Mouse (Mus musculus) lung, postnatal 0 days (tissue): ENCODE measurements around the gene Pla2g7. TPM values are rescaled to one million over a fixed set of nuclear protein-coding genes. Genes with fewer than 3 reads are reported as not detected.

Experiments used
- ATAC-seq: fragments of 200-750 bp; cut with Nextera tagmentation; 2 replicates; pipeline ENCODE4 v1.8.0; 2017; ENCODE audit warnings: moderate library complexity
- DNase-seq: peaks from one replicate; pipeline ENCODE4 v3.0.0-alpha.2; 2016; ENCODE audit warnings: low spot score
- H3K27ac ChIP-seq: fragments of 300-500 bp; sonication (generic); 2 replicates; pipeline ENCODE4 v1.5.1; 2014; ENCODE audit warnings: antibody characterized with exemption, mild to moderate bottlenecking, low read length, mixed read lengths
- H3K27me3 ChIP-seq: fragments of 300-500 bp; sonication (generic); replicated peaks from 2 replicates; pipeline ENCODE4 v1.6.1; 2014; ENCODE audit warnings: low read length, mixed read lengths; ENCODE audit not compliant: insufficient read depth
- H3K36me3 ChIP-seq: fragments of 300-500 bp; sonication (generic); 2 replicates; pipeline ENCODE4 v1.6.1; 2014; ENCODE audit warnings: low read length, mixed read lengths; ENCODE audit not compliant: insufficient read depth
- H3K4me1 ChIP-seq: fragments of 300-500 bp; sonication (generic); 2 replicates; pipeline ENCODE4 v1.6.1; 2014; ENCODE audit warnings: antibody characterized with exemption, low read depth, low read length, mixed read lengths; ENCODE audit not compliant: insufficient read depth
- H3K4me2 ChIP-seq: fragments of 300-500 bp; sonication (generic); replicated peaks from 2 replicates; pipeline ENCODE4 v1.6.1; 2014; ENCODE audit warnings: low read depth, mild to moderate bottlenecking, low read length, moderate library complexity, mixed read lengths
- H3K4me3 ChIP-seq: fragments of 300-500 bp; sonication (generic); 2 replicates; pipeline ENCODE4 v1.5.1; 2014; ENCODE audit warnings: low read depth, low read length
- H3K9ac ChIP-seq: fragments of 300-500 bp; sonication (generic); replicated peaks from 2 replicates; pipeline ENCODE4 v1.6.1; 2014; ENCODE audit warnings: low read depth, mild to moderate bottlenecking
- H3K9me3 ChIP-seq: fragments of 300-500 bp; sonication (generic); 2 replicates; pipeline ENCODE4 v1.6.1; 2016; ENCODE audit warnings: low read length, mixed read lengths
- CTCF ChIP-seq: IDR thresholded peaks from 2 replicates; pipeline ENCODE4 v1.5.1; 2016; ENCODE audit warnings: antibody characterized with exemption, mild to moderate bottlenecking
- EP300 ChIP-seq: IDR thresholded peaks from 2 replicates; pipeline ENCODE4 v1.6.1; 2016; ENCODE audit warnings: antibody characterized with exemption, mild to moderate bottlenecking, control low read depth
- WGBS: fragments of 180-500 bp; shearing (Covaris S2); extraction: QIAGEN DNeasy Blood & Tissue Kit; methylation state at CpG from one replicate; pipeline ENCODE4 v1.1.7; 2014; 5-methylcytosine and 5-hydroxymethylcytosine counted together
- polyA plus RNA-seq: library from polyadenylated mRNA; unstranded; fragments of >200 nt; fragmentation: Nextera tagmentation; extraction: Ambion mirVana; gene quantifications from 2 replicates; pipeline ENCODE4 v1.2.1, GENCODE M21; 2015

Pla2g7 gene
- polyA plus RNA-seq, 1 experiment from 2014 or later, result 15.8 TPM

GRCm38 (mm10) chr17:43590531-43590930 lies 22.6 kb downstream of the Pla2g7 start:
- Histone ChIP-seq H3K9ac (no peak overlapping the region), H3K4me1 (no peaks in the 10 kb centered on the region), H3K27ac (no peak overlapping the region), H3K27me3 (no peaks in the 10 kb centered on the region), H3K9me3 (no peaks in the 10 kb centered on the region), H3K36me3 (no peaks in the 10 kb centered on the region), H3K4me2 (no peak overlapping the region), H3K4me3 (no peak overlapping the region)
- WGBS, result 82% methylated on average over 5 of the region's 5 CpGs
- TF ChIP-seq EP300 (no peak), CTCF (no peak)
- no peak for ATAC-seq
- DNase-seq, result no peak

- Histone ChIP-seq H3K4me1 (no peaks in the 10 kb centered on the region), H3K9me3 (no peaks in the 10 kb centered on the region), H3K36me3 (no peaks in the 10 kb centered on the region), H3K4me2 (no peak overlapping the region), H3K27ac (no peak overlapping the region), H3K9ac (no peak overlapping the region), H3K27me3 (no peaks in the 10 kb centered on the region), H3K4me3 (no peak overlapping the region)
- ATAC-seq, result no peak
- WGBS, result 80% methylated on average over 21 of the region's 21 CpGs
- TF ChIP-seq EP300 (no peak), CTCF (no peak)
- no peak for DNase-seq
Measured at GRCm38 (mm10) chr17:43592296-43593291, 24.7 kb downstream of the Pla2g7 start.

- DNase-seq (no peak), ATAC-seq (no peak)
- no peak overlapping the region for H3K9ac ChIP-seq
- H3K9me3 ChIP-seq, result no peaks in the 10 kb centered on the region
- no peaks in the 10 kb centered on the region for H3K4me1 ChIP-seq
- no peaks in the 10 kb centered on the region for H3K36me3 ChIP-seq
- no peak overlapping the region for H3K4me3 ChIP-seq
- 100% methylated on average over 2 of the region's 2 CpGs for WGBS
- H3K27me3 ChIP-seq, result no peaks in the 10 kb centered on the region
- H3K4me2 ChIP-seq, result no peak overlapping the region
- no peak overlapping the region for H3K27ac ChIP-seq
- TF ChIP-seq EP300, result no peak
- no peak; the same call in 1 of the 2 replicates for TF ChIP-seq CTCF
Measured at GRCm38 (mm10) chr17:43597742-43598141, 29.8 kb downstream of the Pla2g7 start.

- 52% methylated on average over 4 of the region's 4 CpGs for WGBS
- H3K27ac ChIP-seq, result no peak overlapping the region
- no peak for ATAC-seq
Measured at GRCm38 (mm10) chr17:43598706-43599105, 30.8 kb downstream of the Pla2g7 start.

GRCm38 (mm10) chr17:43606704-43607103 lies 38.8 kb downstream of the Pla2g7 start:
- peak; percentile 61 for DNase-seq
- Histone ChIP-seq H3K4me1 (no peaks in the 10 kb centered on the region), H3K9me3 (no peaks in the 10 kb centered on the region), H3K4me3 (no peak overlapping the region), H3K27ac (no peak overlapping the region), H3K27me3 (no peaks in the 10 kb centered on the region), H3K9ac (no peak overlapping the region), H3K36me3 (no peaks in the 10 kb centered on the region), H3K4me2 (no peak overlapping the region)
- TF ChIP-seq CTCF, result peak; percentile 96
- no peak for TF ChIP-seq EP300
- ATAC-seq, result no peak
- whole genome bisulfite sequencing, result 10% methylated on average over 3 of the region's 3 CpGs

More at GRCm38 (mm10) chr17:43598706-43599105, 30.8 kb downstream of the Pla2g7 start:
- no peak overlapping the region for H3K4me2 ChIP-seq
- H3K9ac ChIP-seq, result no peak overlapping the region
- no peaks in the 10 kb centered on the region for H3K36me3 ChIP-seq
- no peaks in the 10 kb centered on the region for H3K4me1 ChIP-seq
- H3K27me3 ChIP-seq, result no peaks in the 10 kb centered on the region
- H3K9me3 ChIP-seq, result no peaks in the 10 kb centered on the region
- H3K4me3 ChIP-seq, result no peak overlapping the region
- no peak for TF ChIP-seq CTCF
- no peak for TF ChIP-seq EP300
- DNase-seq, result no peak

- no peak overlapping the region for H3K4me3 ChIP-seq
- H3K27ac ChIP-seq, result no peak overlapping the region
- H3K36me3 ChIP-seq, result no peaks in the 10 kb centered on the region
- TF ChIP-seq CTCF (peak; percentile 82), EP300 (no peak)
- no peaks in the 10 kb centered on the region for H3K27me3 ChIP-seq
- no peak overlapping the region for H3K4me2 ChIP-seq
- ATAC-seq (no peak), DNase-seq (peak; percentile 49)
- H3K4me1 ChIP-seq, result no peaks in the 10 kb centered on the region
- WGBS, result 12% methylated on average over 7 of the region's 7 CpGs
- H3K9me3 ChIP-seq, result no peaks in the 10 kb centered on the region
- no peak overlapping the region for H3K9ac ChIP-seq
Measured at GRCm38 (mm10) chr17:43611586-43611985, 43.7 kb downstream of the Pla2g7 start.
